Mouse (Mus musculus): Measurements from ENCODE around the gene Prkar1b. TPM values are rescaled to one million over a fixed set of nuclear protein-coding genes. Genes with fewer than 3 reads are reported as not detected.
A peak's percentile ranks its signal among the peaks of the same experiment; 100 is the strongest.

Gene Prkar1b
- total RNA-seq, 2 experiments from 2014 or later, result 762 to 804 TPM

GRCm38 (mm10) chr5:138981921-138982320 lies 167.9 kb downstream of the Prkar1b start:
- no peak for DNase-seq (ENCODE audit: low spot score in 2 of 2)

- no peak for DNase-seq (ENCODE audit: low spot score in 2 of 2)
Observed at GRCm38 (mm10) chr5:138980608-138981007, 169.2 kb downstream of the Prkar1b start.

- DNase-seq (ENCODE audit: low spot score in 2 of 2), result peak; percentile 44 to 56
Observed at GRCm38 (mm10) chr5:138979840-138980239, 170.0 kb downstream of the Prkar1b start.

- no peak for DNase-seq (ENCODE audit: low spot score in 2 of 2)
Observed at GRCm38 (mm10) chr5:138977759-138978158, 172.0 kb downstream of the Prkar1b start.

- DNase-seq (ENCODE audit: low spot score in 2 of 2), result no peak
Observed at GRCm38 (mm10) chr5:138974911-138975485, 174.8 kb downstream of the Prkar1b start.

- no peak for DNase-seq (ENCODE audit: low spot score in 2 of 2)
Observed at GRCm38 (mm10) chr5:138973480-138973879, 176.3 kb downstream of the Prkar1b start.

- DNase-seq (ENCODE audit: low spot score in 2 of 2), result no peak
Observed at GRCm38 (mm10) chr5:138971405-138971804, 178.4 kb downstream of the Prkar1b start.

GRCm38 (mm10) chr5:138970056-138970490 lies 179.7 kb downstream of the Prkar1b start:
- no peak for DNase-seq (ENCODE audit: low spot score in 2 of 2)

Other genes starting within 250 kb of the Prkar1b start
- 10 to 100 TPM; 52.7 to 55.5 TPM for gene Pdgfa, start 152.6 kb downstream of the Prkar1b start, total RNA-seq (2021)
- gene Dnaaf5, start 222 bp upstream of the Prkar1b start, total RNA-seq (2021), result 1 to 10 TPM; 7.1 to 9.0 TPM
- gene Sun1, start 50.6 kb upstream of the Prkar1b start, total RNA-seq (2021), result 100 to 1,000 TPM; 109 to 132 TPM
- 10 to 100 TPM; 50.0 to 52.4 TPM for gene Get4, start 102.3 kb upstream of the Prkar1b start, total RNA-seq (2021)
- 100 to 1,000 TPM; 229 to 237 TPM for gene Adap1, start 175.6 kb upstream of the Prkar1b start, total RNA-seq (2021)
- gene Cox19, start 201.4 kb upstream of the Prkar1b start, total RNA-seq (2021), result 10 to 100 TPM; 66.8 to 67.7 TPM
- gene Cyp2w1, start 202.6 kb upstream of the Prkar1b start, total RNA-seq (2021), result not detected
- gene Gpr146, start 227.7 kb upstream of the Prkar1b start, total RNA-seq (2021), result 10 to 100 TPM; 10.6 to 13.0 TPM

All from left cerebral cortex, adult 18-20 months (tissue).